Mouse (Mus musculus) forebrain, embryonic 15.5 days (tissue): ENCODE data around the gene Tpm4. TPM values are rescaled to one million over a fixed set of nuclear protein-coding genes. Genes with fewer than 3 reads are reported as not detected.
A peak's percentile ranks its signal among the peaks of the same experiment; 100 is the strongest.
"Not testable (repeated sequence)": the region's sequence is repeated elsewhere in the genome, so short reads cannot be mapped to it uniquely, and the experiment has no call there.

Experiments used
- ATAC-seq: fragments of 200-750 bp; cut with Nextera tagmentation; replicated peaks from 2 replicates; pipeline ENCODE4 v1.8.0; 2017; ENCODE audit warnings: mild to moderate bottlenecking, moderate TSS enrichment, moderate library complexity
- H3K27ac ChIP-seq: fragments of 300-500 bp; sonication (generic); replicated peaks from 2 replicates; pipeline ENCODE4 v1.5.1; 2015; ENCODE audit warnings: mild to moderate bottlenecking, inconsistent platforms
- H3K27me3 ChIP-seq: fragments of 300-500 bp; sonication (generic); 2 replicates; pipeline ENCODE4 v1.6.1; 2015; ENCODE audit warnings: inconsistent platforms
- H3K36me3 ChIP-seq: fragments of 300-500 bp; sonication (generic); 2 replicates; pipeline ENCODE4 v1.6.1; 2015; ENCODE audit warnings: mild to moderate bottlenecking, inconsistent platforms
- H3K4me1 ChIP-seq: fragments of 300-500 bp; sonication (generic); 2 replicates; pipeline ENCODE4 v1.6.1; 2015; ENCODE audit warnings: inconsistent platforms
- H3K4me2 ChIP-seq: fragments of 300-500 bp; sonication (generic); replicated peaks from 2 replicates; pipeline ENCODE4 v1.6.1; 2015; ENCODE audit warnings: mild to moderate bottlenecking, inconsistent platforms
- H3K4me3 ChIP-seq: fragments of 300-500 bp; sonication (generic); 2 replicates; pipeline ENCODE4 v1.5.1; 2015; ENCODE audit warnings: mild to moderate bottlenecking, inconsistent platforms
- H3K9ac ChIP-seq: fragments of 300-500 bp; sonication (generic); replicated peaks from 2 replicates; pipeline ENCODE4 v1.6.1; 2015; ENCODE audit warnings: mild to moderate bottlenecking, inconsistent platforms
- H3K9me3 ChIP-seq: fragments of 300-500 bp; sonication (generic); 2 replicates; pipeline ENCODE4 v1.6.1; 2016; ENCODE audit warnings: inconsistent platforms
- WGBS: fragments of 180-500 bp; shearing (Covaris S2); methylation state at CpG from one replicate; pipeline ENCODE4 v1.1.7; 2015; ENCODE audit warnings: mixed read lengths; 5-methylcytosine and 5-hydroxymethylcytosine counted together
- polyA plus RNA-seq: library from polyadenylated mRNA; unstranded; fragments of >200 nt; fragmentation: Nextera tagmentation; extraction: Ambion mirVana; gene quantifications from 2 replicates; pipeline ENCODE4 v1.2.1, GENCODE M21; 2015

Tpm4 gene
- 221 TPM in 2 replicates for polyA plus RNA-seq

- peak within 1 kb of the TSS; percentile 87 for H3K9ac ChIP-seq
- H3K9me3 ChIP-seq = no peaks in the 10 kb centered on the region
- H3K36me3 ChIP-seq = peaks cover 12% of the 10 kb centered on the region
- H3K4me3 ChIP-seq = peak within 1 kb of the TSS; percentile 82
- peak within 1 kb of the TSS; percentile 82 for H3K27ac ChIP-seq
- no peaks in the 10 kb centered on the region for H3K27me3 ChIP-seq
- H3K4me1 ChIP-seq = peaks cover 25% of the 10 kb centered on the region
- H3K4me2 ChIP-seq = peak within 1 kb of the TSS; percentile 90
- WGBS = under 1% methylated on average over 44 of the region's 49 CpGs
- ATAC-seq = peak; percentile 73
Observed at GRCm38 (mm10) chr8:72134756-72135445, at the start of gene Tpm4. Tpm4 (plus strand) TSS chr8:72134975.

GRCm38 (mm10) chr8:72087611-72088010 lies 47.2 kb upstream of the Tpm4 start:
- H3K9me3 ChIP-seq, H3K36me3 ChIP-seq, H3K9ac ChIP-seq, ATAC-seq, H3K4me3 ChIP-seq, H3K27me3 ChIP-seq, H3K27ac ChIP-seq, H3K4me2 ChIP-seq, H3K4me1 ChIP-seq: not testable (repeated sequence)
- WGBS = 86% methylated on average over 3 of the region's 3 CpGs

DNA sequence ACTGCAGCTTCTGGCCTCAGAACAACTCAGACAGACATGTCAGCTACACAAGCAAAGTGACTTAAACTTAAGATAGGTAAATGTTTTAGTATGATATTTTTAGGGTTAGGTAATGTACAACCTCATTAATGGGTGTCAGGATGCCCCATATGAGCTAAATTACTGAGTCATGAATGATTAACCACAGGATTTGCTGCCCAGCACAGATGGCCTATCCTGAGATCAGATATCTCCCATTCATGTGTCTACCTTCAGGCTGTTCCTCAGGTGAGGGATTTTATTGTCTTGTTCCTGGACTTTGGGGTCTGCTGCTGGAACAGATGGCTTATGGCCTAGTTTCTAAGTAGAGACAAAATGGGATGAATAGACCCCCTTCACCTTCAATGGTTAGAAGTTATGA lies 38.1 kb upstream of the Tpm4 start:
- H3K4me3 ChIP-seq, H3K27ac ChIP-seq, H3K27me3 ChIP-seq, H3K9ac ChIP-seq, H3K4me2 ChIP-seq, ATAC-seq, H3K36me3 ChIP-seq, H3K4me1 ChIP-seq, H3K9me3 ChIP-seq: not testable (repeated sequence)

- H3K27me3 ChIP-seq, ATAC-seq, H3K4me3 ChIP-seq, H3K9ac ChIP-seq, H3K36me3 ChIP-seq, H3K9me3 ChIP-seq, H3K27ac ChIP-seq, H3K4me2 ChIP-seq, H3K4me1 ChIP-seq: not testable (repeated sequence)
- whole genome bisulfite sequencing = 68% methylated on average over 6 of the region's 7 CpGs
Observed at GRCm38 (mm10) chr8:72099377-72100103, 35.2 kb upstream of the Tpm4 start.

GRCm38 (mm10) chr8:72105165-72105564 lies 29.6 kb upstream of the Tpm4 start:
- no peak overlapping the region for H3K27ac ChIP-seq
- no peak overlapping the region for H3K4me3 ChIP-seq
- H3K4me2 ChIP-seq = no peak overlapping the region
- no peaks in the 10 kb centered on the region for H3K36me3 ChIP-seq
- 31% methylated on average over 4 of the region's 4 CpGs for WGBS
- H3K9me3 ChIP-seq = no peaks in the 10 kb centered on the region; the same call in 1 of the 2 replicates
- no peaks in the 10 kb centered on the region for H3K27me3 ChIP-seq
- H3K9ac ChIP-seq = no peak overlapping the region
- H3K4me1 ChIP-seq = no peaks in the 10 kb centered on the region
- ATAC-seq = no peak

DNA sequence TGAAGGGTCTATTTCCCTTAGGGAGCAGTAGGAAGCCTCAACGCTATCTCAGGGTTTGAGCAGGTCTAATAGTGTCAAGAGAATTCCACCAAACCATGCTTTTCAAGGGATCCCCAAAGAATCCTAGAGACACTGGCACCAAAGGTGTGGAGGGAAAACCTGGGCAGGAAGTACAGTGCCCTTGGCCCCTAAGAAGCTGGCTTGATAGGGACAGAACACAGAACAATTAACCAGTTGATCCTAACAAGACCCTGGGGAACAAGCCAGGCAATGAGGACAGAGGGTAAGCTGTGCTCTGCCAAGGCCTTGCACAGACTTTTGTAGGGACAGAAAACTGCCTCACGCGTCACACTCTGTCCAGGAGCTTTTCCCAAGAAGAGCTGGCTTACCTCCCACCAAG lies 28.0 kb upstream of the Tpm4 start, which contains the start of gene Olfr374:
Gene Olfr374 (plus strand): TSS at position 301 of the 400 bp plus-strand sequence.
- no peaks in the 10 kb centered on the region for H3K36me3 ChIP-seq
- no peak within 1 kb of the TSS for H3K4me2 ChIP-seq
- H3K9me3 ChIP-seq = no peaks in the 10 kb centered on the region; the same call in 1 of the 2 replicates
- H3K4me1 ChIP-seq = no peaks in the 10 kb centered on the region
- H3K9ac ChIP-seq = no peak within 1 kb of the TSS
- H3K4me3 ChIP-seq = no peak within 1 kb of the TSS
- 80% methylated on average over 3 of the region's 3 CpGs for WGBS
- ATAC-seq = no peak
- H3K27ac ChIP-seq = no peak within 1 kb of the TSS
- H3K27me3 ChIP-seq = no peaks in the 10 kb centered on the region

DNA sequence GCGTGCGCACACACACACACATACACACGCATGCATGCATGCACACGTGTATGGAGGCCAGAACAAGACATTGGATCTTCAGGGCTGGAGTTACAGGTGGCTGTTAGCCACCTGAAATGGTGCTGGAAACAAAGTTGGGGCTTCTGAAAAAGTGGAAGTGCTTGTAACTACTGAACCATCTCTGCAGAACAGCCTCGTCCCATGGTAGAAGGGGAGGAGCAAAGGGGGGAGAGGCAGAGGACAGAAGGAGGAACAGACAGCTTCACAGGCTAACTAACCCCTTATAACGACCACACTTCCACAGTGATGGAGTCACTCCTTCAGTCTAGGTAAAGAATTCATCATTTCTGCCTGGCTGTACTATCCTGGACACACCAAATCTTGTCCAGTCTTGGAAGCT lies 23.9 kb upstream of the Tpm4 start:
- Histone ChIP-seq H3K4me1 (no peaks in the 10 kb centered on the region), H3K4me3 (no peak overlapping the region), H3K36me3 (no peaks in the 10 kb centered on the region), H3K9ac (no peak overlapping the region), H3K9me3 (no peaks in the 10 kb centered on the region), H3K4me2 (no peak overlapping the region), H3K27ac (no peak overlapping the region), H3K27me3 (no peaks in the 10 kb centered on the region)
- no peak for ATAC-seq
- 70% methylated on average over 6 of the region's 6 CpGs for WGBS

- 72% methylated on average over 3 of the region's 3 CpGs for WGBS
Observed at GRCm38 (mm10) chr8:72112486-72112885, 22.3 kb upstream of the Tpm4 start.

GRCm38 (mm10) chr8:72115202-72115601 lies 19.6 kb upstream of the Tpm4 start:
- no peak overlapping the region for H3K4me3 ChIP-seq
- no peak overlapping the region for H3K4me2 ChIP-seq
- H3K36me3 ChIP-seq = no peaks in the 10 kb centered on the region
- no peak for ATAC-seq
- WGBS = 86% methylated on average over 2 of the region's 2 CpGs
- H3K4me1 ChIP-seq = no peaks in the 10 kb centered on the region
- no peaks in the 10 kb centered on the region for H3K27me3 ChIP-seq
- no peak overlapping the region for H3K9ac ChIP-seq
- H3K9me3 ChIP-seq = no peaks in the 10 kb centered on the region
- H3K27ac ChIP-seq = no peak overlapping the region

More at GRCm38 (mm10) chr8:72112486-72112885, 22.3 kb upstream of the Tpm4 start:
- no peak for ATAC-seq
- no peak overlapping the region for H3K4me3 ChIP-seq
- no peaks in the 10 kb centered on the region for H3K36me3 ChIP-seq
- H3K27me3 ChIP-seq = no peaks in the 10 kb centered on the region
- no peak overlapping the region for H3K27ac ChIP-seq
- H3K4me1 ChIP-seq = no peaks in the 10 kb centered on the region
- H3K9me3 ChIP-seq = no peaks in the 10 kb centered on the region
- H3K4me2 ChIP-seq = no peak overlapping the region
- no peak overlapping the region for H3K9ac ChIP-seq

- Histone ChIP-seq H3K27me3 (no peaks in the 10 kb centered on the region), H3K36me3 (no peaks in the 10 kb centered on the region), H3K27ac (no peak overlapping the region), H3K9me3 (no peaks in the 10 kb centered on the region), H3K4me2 (no peak overlapping the region), H3K9ac (no peak overlapping the region), H3K4me1 (no peaks in the 10 kb centered on the region), H3K4me3 (no peak overlapping the region)
- ATAC-seq = no peak
- WGBS = 53% methylated on average over 4 of the region's 4 CpGs
Observed at GRCm38 (mm10) chr8:72118616-72119015, 16.2 kb upstream of the Tpm4 start.

- not testable (repeated sequence) for H3K9me3 ChIP-seq, H3K36me3 ChIP-seq, H3K27me3 ChIP-seq, H3K4me2 ChIP-seq, ATAC-seq, H3K27ac ChIP-seq, H3K4me1 ChIP-seq, H3K9ac ChIP-seq, H3K4me3 ChIP-seq
- 68% methylated on average over 3 of the region's 3 CpGs for WGBS
Observed at GRCm38 (mm10) chr8:72121486-72121885, 13.3 kb upstream of the Tpm4 start.

DNA sequence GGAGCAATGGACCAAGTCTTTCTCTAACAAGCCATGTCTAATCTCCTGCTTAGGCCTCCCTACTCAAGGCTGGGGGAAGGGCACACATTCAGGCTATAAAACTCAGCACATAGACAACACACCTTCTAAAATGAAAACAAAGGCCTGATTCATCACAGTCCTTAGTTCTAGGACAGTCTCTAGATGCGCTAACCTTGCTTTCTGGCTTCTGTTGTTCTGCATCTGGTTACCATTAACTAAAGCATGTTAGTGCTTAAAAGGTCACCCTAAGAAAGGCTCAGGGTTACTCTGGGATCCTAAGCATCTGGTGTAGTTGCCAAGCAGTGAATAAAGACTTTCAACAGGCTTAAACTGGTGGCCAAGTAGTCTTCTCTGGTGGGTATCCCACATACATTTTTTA lies 12.8 kb upstream of the Tpm4 start:
- Histone ChIP-seq H3K27ac (no peak overlapping the region), H3K9me3 (no peaks in the 10 kb centered on the region), H3K9ac (no peak overlapping the region), H3K36me3 (no peaks in the 10 kb centered on the region), H3K4me1 (no peaks in the 10 kb centered on the region), H3K27me3 (no peaks in the 10 kb centered on the region), H3K4me2 (no peak overlapping the region), H3K4me3 (no peak overlapping the region)
- no peak for ATAC-seq
- WGBS = 67% methylated on average over 1 of the region's 1 CpGs
